Mouse (Mus musculus): ENCODE results near the gene Fam3a.

DNA sequence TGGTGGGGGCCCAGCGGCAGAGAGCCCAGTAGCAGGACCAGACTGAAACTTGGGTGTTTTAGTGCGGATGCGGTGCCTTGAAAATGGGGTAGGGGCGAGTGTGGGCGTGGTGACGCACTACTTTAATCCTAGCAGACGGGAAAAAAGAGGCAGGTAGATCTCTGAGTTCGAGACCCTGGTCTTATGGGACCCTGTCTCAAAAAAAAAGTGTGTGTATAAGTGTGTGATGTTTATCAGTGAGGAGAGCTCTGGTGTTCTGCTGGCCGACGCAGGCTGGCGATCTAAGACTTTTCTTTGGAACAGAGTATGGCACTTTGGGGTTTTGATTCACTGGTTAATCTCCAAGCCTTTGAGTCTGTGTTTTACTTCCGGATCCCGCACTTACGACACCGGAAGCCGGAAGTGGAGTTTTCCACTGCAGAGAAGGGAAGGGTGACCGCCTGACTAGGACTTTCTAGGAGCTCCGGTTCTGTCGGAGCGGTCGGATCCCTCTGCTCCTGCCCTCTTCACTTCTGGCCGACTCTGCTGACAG lies 36.3 kb upstream of the Fam3a start:
- TF ChIP-seq GATA1 (IDR thresholded peaks at IDR 0.05; ENCODE audit: low read length) (no peak), TAL1 (IDR thresholded peaks at IDR 0.05; ENCODE audit: low read length) (no peak)
